Mouse (Mus musculus): ENCODE results near the gene Ace2. TPM values are rescaled to one million over a fixed set of nuclear protein-coding genes. Genes with fewer than 3 reads are reported as not detected.

Ace2 gene
- total RNA-seq, 4 experiments from 2014 or later, result 0.19 to 0.81 (median 0.34) TPM

DNA sequence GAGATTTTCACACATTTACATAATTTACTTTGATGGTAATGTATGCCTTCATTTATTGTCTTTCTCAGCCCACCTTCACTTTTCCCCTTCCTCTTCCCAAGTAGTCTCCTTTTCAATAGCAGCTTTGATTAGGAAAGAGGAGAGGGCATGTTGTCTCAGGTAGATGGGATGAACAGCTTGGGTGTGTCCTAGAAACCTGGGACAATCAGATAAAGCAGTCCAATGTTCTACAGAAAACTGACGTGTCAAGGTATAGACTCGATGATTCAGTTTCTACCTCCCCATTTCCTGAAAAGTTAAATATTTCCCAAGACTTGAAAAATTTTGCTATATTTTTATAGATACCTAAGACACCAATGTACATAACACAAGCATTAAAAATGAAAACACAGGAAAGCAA lies 39.7 kb downstream of the Ace2 start:
- DNase-seq (ENCODE audit: low spot score in 2 of 2), result no peak

DNA sequence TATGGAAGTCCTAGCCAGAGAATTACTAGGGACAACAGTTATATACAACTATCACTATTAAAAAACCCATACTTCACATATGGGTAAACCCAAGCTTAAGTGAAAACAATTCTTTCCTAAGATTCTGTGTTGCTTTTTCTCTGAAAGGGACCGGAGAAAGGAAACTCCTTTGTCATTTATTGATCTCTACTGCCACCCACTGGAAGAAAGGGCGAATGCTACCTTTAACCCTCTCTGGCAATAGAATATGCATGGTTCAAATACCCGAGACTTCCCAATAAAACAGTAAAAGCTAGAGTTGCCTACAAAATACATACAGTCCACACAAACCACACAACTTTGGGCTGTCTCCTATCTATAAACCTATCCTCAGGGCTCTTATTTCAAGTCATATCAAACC lies 40.6 kb downstream of the Ace2 start:
- DNase-seq (ENCODE audit: low spot score in 2 of 2), result peak in 1 of 2 experiments; percentile 2

DNA sequence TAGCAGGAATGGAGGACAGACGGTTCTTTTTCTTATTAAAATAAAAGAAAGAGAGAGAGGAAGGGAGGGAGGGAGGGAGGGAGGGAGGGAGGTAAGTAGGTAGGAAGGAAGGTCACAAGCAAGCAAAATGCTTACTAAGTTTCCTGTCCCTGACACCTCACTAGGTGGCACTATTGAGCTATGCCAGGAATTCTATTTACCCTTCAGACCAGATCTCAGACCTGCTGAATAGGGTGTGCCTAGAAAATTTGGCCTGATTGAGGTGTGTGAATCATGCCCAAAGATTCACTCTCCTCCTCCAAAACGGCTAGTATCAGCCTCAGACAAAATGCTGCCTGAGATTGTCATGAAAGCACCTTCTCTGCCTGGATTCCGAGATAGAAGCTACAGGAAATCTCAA lies 44.7 kb downstream of the Ace2 start:
- DNase-seq (ENCODE audit: low spot score in 2 of 2), result peak in 1 of 2 experiments; percentile 2

DNA sequence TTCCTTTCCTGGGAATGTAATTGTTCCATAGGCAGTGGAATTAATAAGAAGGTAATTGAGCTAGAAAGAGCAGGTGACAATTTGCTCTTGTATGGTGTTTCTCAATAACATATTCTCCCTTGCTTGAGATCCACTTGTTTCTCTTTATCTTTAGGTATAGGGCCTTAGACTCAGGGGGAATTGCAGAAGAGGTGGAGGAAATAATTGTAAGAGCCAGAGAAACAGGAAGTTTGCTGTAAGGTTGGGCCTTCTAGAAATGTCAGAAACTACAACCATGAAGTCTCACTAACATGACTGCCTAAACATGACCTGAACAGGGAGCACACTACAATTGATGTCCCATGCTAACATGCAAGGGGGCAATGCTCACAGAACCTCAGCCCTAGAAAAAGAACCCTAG lies 50.7 kb downstream of the Ace2 start:
- DNase-seq (ENCODE audit: low spot score in 2 of 2), result no peak

DNA sequence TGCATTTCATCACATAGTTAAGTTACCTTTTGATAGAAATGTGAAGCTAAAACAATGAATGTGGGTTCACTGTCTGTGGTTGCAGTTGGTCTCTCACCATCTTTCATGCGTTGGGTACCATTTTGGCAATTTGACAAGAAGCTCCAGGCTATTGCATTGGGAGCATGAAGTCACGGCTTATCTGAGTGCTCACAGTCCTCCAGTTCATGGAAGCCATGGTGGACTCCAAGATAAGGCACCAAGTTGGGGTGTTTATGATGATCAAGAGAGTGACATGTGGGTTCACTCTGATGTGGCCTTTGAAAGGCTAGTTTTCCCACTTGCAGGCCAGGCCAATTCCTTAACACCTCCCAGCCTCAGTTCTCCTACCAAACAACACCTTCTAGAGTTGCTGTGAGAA lies 58.5 kb downstream of the Ace2 start:
- no peak for DNase-seq (ENCODE audit: low spot score in 2 of 2)

DNA sequence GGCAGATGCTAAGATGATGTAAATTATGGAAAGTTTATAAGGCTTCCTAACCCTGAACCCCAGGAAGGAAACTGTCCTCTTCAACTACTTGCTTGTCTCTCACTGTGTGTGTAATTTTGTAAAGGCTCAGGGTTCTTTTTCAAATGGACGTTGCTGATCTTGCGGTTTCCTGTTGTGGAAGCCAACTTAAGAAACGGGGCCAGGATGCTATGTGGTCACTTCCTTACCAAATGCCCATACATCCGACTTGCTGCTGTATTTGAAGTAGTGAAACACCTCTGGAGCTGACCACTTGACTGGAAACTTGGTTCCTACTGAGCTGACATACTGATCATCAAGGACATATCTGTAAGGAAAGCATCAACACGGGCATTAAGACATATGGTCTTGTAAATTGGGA lies 61.4 kb downstream of the Ace2 start:
- DNase-seq (ENCODE audit: low spot score in 2 of 2), result no peak

DNA sequence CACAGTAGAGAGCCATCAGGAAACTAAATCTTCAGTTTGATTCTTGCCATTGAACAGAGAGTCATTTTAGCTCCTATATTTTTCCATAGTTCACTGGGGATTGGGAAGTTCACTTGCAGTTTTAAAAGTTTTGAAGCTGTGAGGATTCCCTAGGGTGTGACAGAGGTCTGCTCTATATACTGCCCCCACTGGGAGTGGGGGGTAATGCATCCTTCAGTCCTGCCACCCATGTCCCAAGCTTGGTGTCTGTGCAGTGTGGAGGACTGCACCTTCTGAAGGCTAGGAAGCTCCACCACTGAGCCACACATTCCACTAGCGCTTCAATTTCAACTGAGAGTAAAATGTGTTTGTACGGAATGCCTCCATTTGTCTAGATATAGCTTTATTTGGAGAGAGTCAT lies 82.9 kb downstream of the Ace2 start:
- DNase-seq (ENCODE audit: low spot score in 2 of 2), result no peak

DNA sequence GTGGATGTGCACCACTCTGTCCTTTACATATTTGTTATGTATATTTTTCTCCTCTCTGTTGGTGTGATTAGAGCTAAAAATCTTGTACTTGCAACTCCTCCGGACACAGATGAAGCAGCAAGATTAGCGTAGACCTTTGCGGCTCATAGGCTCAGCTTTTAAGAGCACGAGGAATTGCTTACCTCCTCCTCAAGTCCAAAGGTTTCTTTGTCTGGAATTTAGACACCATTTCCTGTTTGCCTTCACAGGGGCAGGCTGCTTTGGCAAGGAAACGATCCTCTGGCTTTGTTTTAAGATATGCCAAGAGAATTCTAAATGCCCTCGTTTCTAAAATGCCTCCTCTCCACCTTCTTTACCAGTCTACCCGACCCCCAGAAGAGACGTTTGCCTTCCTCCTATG lies 94.2 kb downstream of the Ace2 start:
- DNase-seq (ENCODE audit: low spot score in 2 of 2), result no peak

Other genes with a start within 250 kb of the Ace2 start
- gene Ap1s2, start 230.3 kb upstream of the Ace2 start, total RNA-seq (2022), result 10 to 100 TPM; 20.4 to 36.9 (median 26.4) TPM
- 10 to 100 TPM; 12.6 to 21.5 (median 13.6) TPM for gene Zrsr2, start 180.7 kb upstream of the Ace2 start, total RNA-seq (2022)
- 1 to 10 TPM in 2 of 4 experiments, under 1 TPM in 2; 0.41 to 2.0 (median 1.2) TPM for gene Car5b, start 111.3 kb upstream of the Ace2 start, total RNA-seq (2022)
- 1 to 10 TPM; 2.5 to 4.1 (median 3.4) TPM for gene Siah1b, start 62.8 kb upstream of the Ace2 start, total RNA-seq (2022)
- gene Cltrn, start 50.5 kb upstream of the Ace2 start, total RNA-seq (2022), result not detected
- gene Bmx, start 118.9 kb downstream of the Ace2 start, total RNA-seq (2022), result under 1 TPM; 0.12 to 0.52 (median 0.31) TPM
- gene Pir, start 130.0 kb downstream of the Ace2 start, total RNA-seq (2022), result 1 to 10 TPM; 4.9 to 5.9 (median 5.2) TPM
- gene Vegfd, start 234.0 kb downstream of the Ace2 start, total RNA-seq (2022), result 1 to 10 TPM; 2.5 to 3.5 (median 2.8) TPM